Mouse (Mus musculus) ES-Bruce4 (cell line): ENCODE results near the gene Itgb7. TPM values are rescaled to one million over a fixed set of nuclear protein-coding genes. Genes with fewer than 3 reads are reported as not detected.

Experiments used
- H3K27ac ChIP-seq: 2 replicates; pipeline ENCODE4 v1.5.1; 2012; ENCODE audit warnings: low read length, inconsistent platforms; ENCODE audit not compliant: insufficient read depth
- H3K27me3 ChIP-seq: 2 replicates; pipeline ENCODE4 v1.6.1; 2012; ENCODE audit warnings: mild to moderate bottlenecking, low read length, inconsistent platforms; ENCODE audit not compliant: control insufficient read depth, poor library complexity, insufficient read depth, severe bottlenecking
- H3K36me3 ChIP-seq: 2 replicates; pipeline ENCODE4 v1.6.1; 2012; ENCODE audit warnings: inconsistent platforms, mild to moderate bottlenecking, low read length, moderate library complexity; ENCODE audit not compliant: control insufficient read depth, poor library complexity, insufficient read depth, severe bottlenecking
- H3K4me1 ChIP-seq: one replicate; pipeline ENCODE4 v1.8.1; 2011; ENCODE audit warnings: low read length; ENCODE audit not compliant: control insufficient read depth, insufficient read depth
- H3K4me3 ChIP-seq: 2 replicates; pipeline ENCODE4 v1.5.1; 2011; ENCODE audit warnings: low read depth, mild to moderate bottlenecking, low read length
- H3K9ac ChIP-seq: 2 replicates; pipeline ENCODE4 v1.6.1; 2012; ENCODE audit warnings: low read depth, mild to moderate bottlenecking, inconsistent platforms; ENCODE audit not compliant: poor library complexity, severe bottlenecking
- H3K9me3 ChIP-seq: replicated peaks from 2 replicates; pipeline ENCODE4 v1.6.1; 2012; ENCODE audit warnings: mild to moderate bottlenecking, low read length, inconsistent platforms; ENCODE audit not compliant: control insufficient read depth, poor library complexity, insufficient read depth, severe bottlenecking
- CTCF ChIP-seq: IDR thresholded peaks from one replicate; pipeline ENCODE4 v1.8.1; 2011; ENCODE audit warnings: low read depth, low read length
- EP300 ChIP-seq: IDR thresholded peaks from 2 replicates; pipeline ENCODE4 v1.6.1; 2011; ENCODE audit warnings: low read depth, low read length; ENCODE audit not compliant: insufficient read depth
- POLR2A ChIP-seq: IDR thresholded peaks from one replicate; pipeline ENCODE4 v1.8.1; 2011; ENCODE audit warnings: low read length; ENCODE audit not compliant: insufficient read depth
- polyA plus RNA-seq: library from polyadenylated mRNA; stranded (reverse); fragments of >200 nt; gene quantifications from 2 replicates; pipeline ENCODE4 v1.2.4, GENCODE M21; 2011; ENCODE audit warnings: low read depth; ENCODE audit not compliant: missing spikeins, insufficient read depth, insufficient read length

Gene Itgb7
- polyA plus RNA-seq, 1 experiment = 3.1 TPM

DNA sequence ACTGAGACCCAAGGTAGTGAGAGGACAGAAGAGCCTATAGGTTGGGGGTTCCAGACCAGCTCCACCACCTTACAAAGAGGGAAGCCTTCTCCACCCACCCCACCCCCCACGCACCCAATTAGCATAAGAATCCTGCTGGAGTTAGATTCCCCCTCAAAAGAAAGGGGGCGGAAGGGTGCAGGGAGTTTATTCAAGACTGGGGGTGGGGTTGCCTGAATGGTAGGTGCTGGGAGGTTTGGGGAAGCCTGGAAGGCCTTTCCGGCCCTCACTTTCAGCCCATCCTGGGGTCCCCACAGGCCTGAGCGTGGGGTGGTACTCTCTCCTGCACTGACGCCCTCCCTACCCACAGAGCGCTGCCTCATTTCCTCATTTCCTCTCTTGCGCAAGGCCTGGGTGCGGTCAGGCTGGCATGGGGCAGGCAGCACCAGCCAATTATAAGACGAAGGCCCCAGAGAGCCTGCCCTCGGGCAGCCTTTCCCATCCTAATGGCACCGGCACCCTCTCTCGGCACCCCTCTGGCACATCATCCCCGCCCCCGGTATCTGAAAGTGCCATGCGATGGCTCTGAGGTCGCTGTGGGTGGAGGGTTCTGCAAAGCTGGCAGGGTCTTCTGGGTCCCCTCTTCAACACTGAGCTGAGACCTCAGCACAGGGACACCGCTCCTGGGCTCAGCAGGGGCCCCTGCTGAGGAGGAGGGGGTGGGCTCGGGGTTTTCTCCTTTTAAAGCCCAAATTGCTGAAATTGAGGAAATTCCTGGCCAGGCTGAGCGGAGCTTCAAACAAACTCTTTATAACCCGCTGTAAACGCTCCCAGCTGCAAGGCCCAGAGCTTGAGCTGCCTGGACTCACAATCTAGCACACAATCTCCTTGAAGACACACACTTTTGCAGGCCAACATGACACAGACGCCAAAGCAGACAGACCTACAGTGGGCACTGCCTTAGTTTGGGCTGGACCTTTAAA lies 11.8 kb upstream of the Itgb7 start:
- Histone ChIP-seq H3K4me1 (peaks cover 6% of the 10 kb centered on the region), H3K9ac (peak overlapping the region; percentile 67), H3K27ac (peak overlapping the region; percentile 94), H3K36me3 (peaks cover 3% of the 10 kb centered on the region; the same call in 1 of the 2 replicates), H3K4me3 (peak overlapping the region; percentile 71), H3K9me3 (no peaks in the 10 kb centered on the region), H3K27me3 (no peaks in the 10 kb centered on the region)
- TF ChIP-seq CTCF (no peak), EP300 (peak; percentile 95), POLR2A (no peak)

DNA sequence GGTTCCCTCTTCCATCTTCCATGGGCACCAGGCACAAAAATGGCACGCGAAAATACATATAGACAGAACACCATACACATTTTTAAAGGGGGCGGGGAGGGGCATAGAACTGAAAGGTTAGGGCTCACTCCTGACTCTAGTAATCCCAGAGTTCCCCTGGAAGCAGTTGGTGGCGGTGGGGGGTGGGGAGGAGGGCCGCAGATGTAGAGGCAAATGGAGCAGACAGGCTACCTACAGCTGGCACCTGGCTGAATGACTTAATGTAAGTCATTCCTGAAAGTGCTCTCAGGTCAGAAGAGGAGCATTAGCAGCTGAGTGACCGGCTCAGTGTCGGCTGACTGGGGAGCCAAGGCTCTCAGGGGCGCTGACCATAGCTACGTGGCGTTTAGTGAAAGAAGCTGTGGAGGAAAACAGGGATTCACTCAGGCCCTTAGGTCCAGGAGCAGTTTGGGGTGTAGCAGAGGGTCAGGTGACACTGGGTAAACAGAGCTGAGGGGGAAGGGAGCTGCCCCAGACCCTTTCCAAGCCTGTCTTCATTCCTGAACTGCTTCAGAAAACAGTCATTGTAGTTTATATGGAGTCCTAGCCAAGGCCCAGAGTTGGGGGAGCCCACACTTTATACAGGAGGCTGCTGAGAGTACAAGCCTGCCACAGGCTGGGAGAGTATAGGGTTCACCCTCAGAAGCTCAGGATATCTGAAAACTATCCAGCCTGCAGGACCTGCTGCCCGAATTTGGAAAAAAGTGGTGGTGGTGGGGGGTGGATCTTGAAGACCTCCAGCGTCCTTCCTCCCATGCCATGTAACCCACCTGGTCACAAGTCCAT lies 10.9 kb upstream of the Itgb7 start:
- Histone ChIP-seq H3K27me3 (no peaks in the 10 kb centered on the region), H3K9ac (peak overlapping the region; percentile 67)
- TF ChIP-seq POLR2A (no peak), EP300 (peak; percentile 61; the same call in 1 of the 2 replicates), CTCF (no peak)

DNA sequence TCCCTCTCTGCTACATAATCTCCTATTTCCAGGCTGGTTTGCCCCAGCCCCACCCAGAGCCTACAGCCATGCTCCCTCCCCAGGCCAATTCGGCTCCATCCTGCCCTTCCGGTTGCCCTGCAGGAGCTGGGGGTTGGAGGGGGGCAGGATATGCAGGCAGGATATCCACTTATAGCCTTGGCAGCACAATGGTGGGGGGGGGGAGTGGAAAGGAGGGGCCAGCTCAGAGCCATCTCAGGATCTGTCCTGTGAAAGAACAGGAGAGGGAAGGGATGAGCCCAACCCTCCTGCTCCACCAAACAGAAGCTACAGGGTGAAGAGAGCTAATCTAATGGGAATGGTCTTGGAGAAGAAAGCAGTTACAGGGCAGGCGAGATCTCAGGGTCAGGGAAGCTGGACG lies 8.9 kb upstream of the Itgb7 start:
- no peaks in the 10 kb centered on the region for H3K27me3 ChIP-seq
- H3K9me3 ChIP-seq = no peaks in the 10 kb centered on the region
- 0 out of 2 replicates have a peak overlapping the region, but pooled peaks have one; percentile 2 for H3K9ac ChIP-seq
- H3K4me1 ChIP-seq = peaks cover 6% of the 10 kb centered on the region
- TF ChIP-seq CTCF (no peak), EP300 (peak; percentile 98)
- peak overlapping the region; percentile 9 for H3K4me3 ChIP-seq
- peaks cover 13% of the 10 kb centered on the region for H3K36me3 ChIP-seq
- H3K27ac ChIP-seq = peak overlapping the region; percentile 94

More for the DNA sequence above, 10.9 kb upstream of the Itgb7 start:
- H3K4me1 ChIP-seq = peaks cover 6% of the 10 kb centered on the region
- no peaks in the 10 kb centered on the region for H3K9me3 ChIP-seq
- H3K27ac ChIP-seq = peak overlapping the region; percentile 94
- peak overlapping the region; percentile 44 for H3K4me3 ChIP-seq
- peaks cover 9% of the 10 kb centered on the region for H3K36me3 ChIP-seq

DNA sequence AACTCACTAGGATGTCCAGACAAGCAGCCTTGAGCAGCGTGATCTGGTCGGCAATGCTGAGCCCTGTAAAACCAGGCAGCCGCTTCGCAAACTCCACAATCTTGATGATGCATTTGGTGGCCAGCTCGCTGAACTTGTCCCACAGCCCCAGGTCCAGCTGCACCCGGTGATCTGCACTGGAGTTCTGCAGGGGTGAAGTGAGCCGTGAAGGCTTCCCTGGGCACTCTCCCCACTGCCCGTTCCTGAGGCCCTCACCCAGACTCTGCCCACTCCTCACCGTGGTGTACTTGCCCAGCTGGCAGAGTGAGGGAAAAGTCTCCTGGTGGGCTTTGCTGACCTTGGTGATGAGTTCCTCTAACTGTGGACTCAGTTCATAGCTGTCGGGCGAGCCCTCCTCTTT lies 8.1 kb upstream of the Itgb7 start:
- Histone ChIP-seq H3K9ac (peak overlapping the region; percentile 9), H3K36me3 (peaks cover 13% of the 10 kb centered on the region), H3K27me3 (no peaks in the 10 kb centered on the region), H3K9me3 (no peaks in the 10 kb centered on the region), H3K4me1 (peaks cover 6% of the 10 kb centered on the region), H3K27ac (peak overlapping the region; percentile 84), H3K4me3 (peak overlapping the region; percentile 33)
- TF ChIP-seq POLR2A (no peak), CTCF (no peak), EP300 (no peak)

DNA sequence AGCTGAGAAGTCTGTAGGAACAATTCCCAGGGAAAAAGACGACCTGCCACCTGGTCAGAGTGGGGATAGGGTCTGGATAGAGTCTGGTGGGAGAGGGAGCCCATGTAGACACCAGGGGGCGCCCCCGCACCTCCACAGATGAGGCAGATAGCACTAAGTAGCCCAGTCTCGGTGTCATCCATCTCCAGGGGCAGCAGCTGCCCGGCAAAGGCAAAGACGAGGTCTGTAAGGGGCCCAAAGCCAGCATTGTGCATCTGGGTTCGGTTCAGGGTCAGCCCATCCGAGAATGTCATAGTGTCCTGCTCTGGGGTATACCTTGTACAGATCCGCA lies 7.5 kb upstream of the Itgb7 start:
- Histone ChIP-seq H3K9ac (0 out of 2 replicates have a peak overlapping the region, but pooled peaks have one; percentile 9), H3K27ac (peak overlapping the region; percentile 84), H3K4me3 (peak overlapping the region; percentile 33; the same call in 1 of the 2 replicates), H3K4me1 (peaks cover 10% of the 10 kb centered on the region), H3K36me3 (peaks cover 13% of the 10 kb centered on the region), H3K9me3 (no peaks in the 10 kb centered on the region), H3K27me3 (no peaks in the 10 kb centered on the region)
- TF ChIP-seq POLR2A = no peak
- 0 out of 2 replicates have a peak, but pooled peaks have one; percentile 27 for TF ChIP-seq EP300
- TF ChIP-seq CTCF = peak; percentile 85
